Mouse (Mus musculus): Measurements from ENCODE around the gene Hand2.
A peak's percentile ranks its signal among the peaks of the same experiment; 100 is the strongest.

Gene Hand2

DNA sequence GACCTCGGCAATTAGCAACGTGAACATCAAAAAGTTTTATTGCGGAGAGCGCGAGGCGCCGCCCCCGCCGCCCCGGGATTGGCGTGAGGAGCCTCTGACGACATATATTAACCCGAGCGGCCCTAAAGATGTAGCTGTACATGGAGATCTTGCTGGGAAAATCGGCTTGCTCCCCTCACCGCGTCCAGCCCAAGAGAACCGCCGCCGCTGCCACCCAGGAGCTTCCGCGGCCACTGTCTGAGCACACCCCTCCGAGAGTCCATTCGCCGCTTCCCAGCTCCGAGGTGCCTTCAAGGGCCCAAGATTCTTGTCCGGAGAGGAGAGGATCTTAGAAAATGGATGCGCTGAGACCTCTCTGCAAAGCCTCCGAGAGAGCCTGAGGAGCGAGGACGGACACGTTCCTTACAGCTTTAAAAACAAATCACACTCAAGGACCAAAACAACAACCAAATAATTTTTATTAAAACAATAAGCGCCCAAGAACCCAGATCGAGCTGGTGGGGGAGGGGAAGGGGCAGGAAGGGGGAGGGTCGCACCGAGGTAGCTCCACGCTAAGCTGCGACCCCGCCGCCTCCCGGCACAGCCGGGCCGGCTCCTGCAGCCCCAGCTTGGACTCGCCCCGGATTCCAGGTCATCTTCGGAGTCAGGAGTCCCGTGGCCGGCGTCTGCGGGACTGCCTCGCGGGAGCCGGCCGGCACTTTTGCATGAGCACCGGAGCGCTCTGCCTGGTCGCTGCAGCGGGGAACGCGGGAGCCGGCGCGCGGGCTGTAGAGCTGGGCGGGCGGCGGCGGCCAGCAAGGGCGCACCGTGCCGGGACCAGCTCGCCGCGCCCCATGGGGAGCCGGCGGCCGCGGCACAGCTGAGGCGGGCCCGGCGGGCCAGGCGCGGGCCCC is at the start of gene Hand2:
Hand2 (plus strand) TSS at position 133 of the 893 bp plus-strand sequence.
- Histone ChIP-seq H3K4me3 (replicated peaks; ENCODE audit: low read length) (peak within 1 kb of the TSS; percentile 74), H3K9me3 (ENCODE audit: low read length) (no peaks in the 10 kb centered on the region), H3K27me3 (ENCODE audit: insufficient read depth, low read length) (peaks cover 90% of the 10 kb centered on the region), H3K36me3 (ENCODE audit: insufficient read depth, low read length) (no peaks in the 10 kb centered on the region), H3K4me1 (replicated peaks; ENCODE audit: low read depth, low read length) (peaks cover 45% of the 10 kb centered on the region)
- TF ChIP-seq CTCF (conservative IDR thresholded peaks at IDR 0.05; ENCODE audit: low read length) (no peak), POU5F1 (IDR thresholded peaks at IDR 0.05; ENCODE audit: borderline replicate concordance, low read length) (no peak), NANOG (IDR thresholded peaks at IDR 0.05; ENCODE audit: borderline replicate concordance, low read length) (no peak)

DNA sequence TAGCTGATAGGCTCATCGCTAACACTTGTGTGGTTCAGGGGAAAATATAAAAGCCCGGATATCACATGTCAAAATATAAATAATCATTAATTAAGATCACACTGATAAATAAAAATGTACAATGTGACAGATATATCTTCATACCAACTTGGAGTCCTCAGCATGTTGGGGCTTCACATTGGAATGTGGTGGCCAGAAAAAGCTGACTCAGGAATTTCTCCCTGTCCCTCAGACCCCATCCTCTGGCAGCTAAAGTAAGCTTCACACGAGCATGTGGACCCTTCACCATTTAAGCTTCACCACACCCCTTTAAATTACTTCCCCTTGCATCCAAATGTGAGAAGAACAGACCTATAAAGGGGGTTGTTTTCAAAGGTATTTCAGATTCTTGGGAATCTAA is 47.7 kb upstream of the Hand2 start:
- H3K9me3 ChIP-seq (ENCODE audit: low read length) = no peaks in the 10 kb centered on the region
- H3K36me3 ChIP-seq (ENCODE audit: insufficient read depth, low read length) = no peaks in the 10 kb centered on the region
- H3K27me3 ChIP-seq (ENCODE audit: insufficient read depth, low read length) = no peaks in the 10 kb centered on the region
- H3K4me1 ChIP-seq (replicated peaks; ENCODE audit: low read depth, low read length) = no peaks in the 10 kb centered on the region
- H3K4me3 ChIP-seq (replicated peaks; ENCODE audit: low read length) = no peak overlapping the region
- TF ChIP-seq CTCF (conservative IDR thresholded peaks at IDR 0.05; ENCODE audit: low read length) = no peak
- no peak for TF ChIP-seq NANOG (IDR thresholded peaks at IDR 0.05; ENCODE audit: borderline replicate concordance, low read length)
- no peak for TF ChIP-seq POU5F1 (IDR thresholded peaks at IDR 0.05; ENCODE audit: borderline replicate concordance, low read length)

DNA sequence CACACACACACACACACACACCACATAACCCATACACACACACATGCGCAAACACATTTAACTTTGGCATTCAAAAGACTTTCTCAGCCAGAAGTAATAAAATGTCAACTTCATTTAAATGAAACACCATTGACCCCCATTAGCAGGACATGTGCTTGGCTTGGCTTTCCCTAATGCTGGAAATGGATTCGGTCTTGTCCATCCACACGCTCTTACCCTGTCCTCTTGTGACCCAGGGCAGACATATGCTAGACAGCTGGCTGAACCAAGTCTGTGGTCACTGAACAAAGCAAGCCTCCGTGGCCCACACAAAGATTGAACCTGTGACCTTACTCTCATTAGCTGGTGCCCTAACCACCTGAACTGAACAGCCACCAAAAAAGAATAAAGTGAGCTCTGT is 27.3 kb upstream of the Hand2 start:
- H3K27me3 ChIP-seq (ENCODE audit: insufficient read depth, low read length) = no peaks in the 10 kb centered on the region
- peaks cover 11% of the 10 kb centered on the region for H3K9me3 ChIP-seq (ENCODE audit: low read length)
- H3K4me1 ChIP-seq (replicated peaks; ENCODE audit: low read depth, low read length) = no peaks in the 10 kb centered on the region
- no peaks in the 10 kb centered on the region for H3K36me3 ChIP-seq (ENCODE audit: insufficient read depth, low read length)
- no peak for TF ChIP-seq CTCF (conservative IDR thresholded peaks at IDR 0.05; ENCODE audit: low read length)
- TF ChIP-seq NANOG (IDR thresholded peaks at IDR 0.05; ENCODE audit: borderline replicate concordance, low read length) = no peak
- no peak for TF ChIP-seq POU5F1 (IDR thresholded peaks at IDR 0.05; ENCODE audit: borderline replicate concordance, low read length)
- H3K4me3 ChIP-seq (replicated peaks; ENCODE audit: low read length) = no peak overlapping the region

DNA sequence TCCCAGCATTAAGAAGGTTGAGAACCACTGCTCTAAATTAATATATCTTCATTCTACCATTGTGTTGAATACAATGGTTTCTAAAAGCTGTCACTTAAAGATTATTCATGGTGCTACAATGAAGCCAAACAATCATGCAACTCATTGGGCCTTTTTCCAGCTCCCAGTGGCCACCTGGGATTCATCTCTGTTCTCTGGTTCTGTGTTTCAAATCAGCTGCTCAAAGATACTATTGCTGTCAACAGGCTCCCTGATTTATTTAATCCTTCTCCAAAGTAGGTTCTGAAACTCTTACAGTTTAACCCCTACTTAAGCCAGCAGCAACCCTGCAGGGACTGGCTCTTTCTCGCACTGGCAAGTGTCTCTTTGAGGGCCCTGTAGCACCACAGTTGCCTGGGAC is 17.3 kb upstream of the Hand2 start:
- Histone ChIP-seq H3K4me1 (replicated peaks; ENCODE audit: low read depth, low read length) (no peaks in the 10 kb centered on the region), H3K27me3 (ENCODE audit: insufficient read depth, low read length) (no peaks in the 10 kb centered on the region), H3K4me3 (replicated peaks; ENCODE audit: low read length) (no peak overlapping the region), H3K36me3 (ENCODE audit: insufficient read depth, low read length) (no peaks in the 10 kb centered on the region), H3K9me3 (ENCODE audit: low read length) (no peaks in the 10 kb centered on the region)
- TF ChIP-seq CTCF (conservative IDR thresholded peaks at IDR 0.05; ENCODE audit: low read length) (no peak), POU5F1 (IDR thresholded peaks at IDR 0.05; ENCODE audit: borderline replicate concordance, low read length) (no peak), NANOG (IDR thresholded peaks at IDR 0.05; ENCODE audit: borderline replicate concordance, low read length) (no peak)

DNA sequence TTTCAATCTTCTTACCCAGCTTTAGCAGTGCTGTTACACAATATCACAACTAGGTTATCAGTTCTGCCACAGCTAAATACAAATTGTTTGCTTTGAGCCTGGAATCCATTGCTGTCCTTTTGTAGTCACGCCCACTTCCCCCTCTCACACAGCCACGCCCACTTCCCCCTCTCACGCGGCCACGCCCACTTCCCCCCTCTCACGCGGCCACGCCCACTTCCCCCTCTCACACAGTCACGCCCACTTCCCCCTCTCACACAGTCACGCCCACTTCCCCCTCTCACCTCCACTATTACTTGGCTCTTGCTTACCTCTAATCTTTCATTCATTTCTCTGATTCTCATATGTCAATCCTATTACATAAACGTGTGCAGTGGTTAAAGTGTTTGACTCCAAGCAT is 15.8 kb upstream of the Hand2 start:
- Histone ChIP-seq H3K4me3 (replicated peaks; ENCODE audit: low read length) (no peak overlapping the region), H3K27me3 (ENCODE audit: insufficient read depth, low read length) (peaks cover under 1% of the 10 kb centered on the region; the same call in 1 of the 2 replicates), H3K4me1 (replicated peaks; ENCODE audit: low read depth, low read length) (no peaks in the 10 kb centered on the region), H3K9me3 (ENCODE audit: low read length) (no peaks in the 10 kb centered on the region), H3K36me3 (ENCODE audit: insufficient read depth, low read length) (no peaks in the 10 kb centered on the region)
- TF ChIP-seq POU5F1 (IDR thresholded peaks at IDR 0.05; ENCODE audit: borderline replicate concordance, low read length) = no peak
- no peak for TF ChIP-seq NANOG (IDR thresholded peaks at IDR 0.05; ENCODE audit: borderline replicate concordance, low read length)
- TF ChIP-seq CTCF (conservative IDR thresholded peaks at IDR 0.05; ENCODE audit: low read length) = no peak

- Histone ChIP-seq H3K4me3 (replicated peaks; ENCODE audit: low read length) (no peak overlapping the region), H3K36me3 (ENCODE audit: insufficient read depth, low read length) (no peaks in the 10 kb centered on the region), H3K9me3 (ENCODE audit: low read length) (no peaks in the 10 kb centered on the region), H3K4me1 (replicated peaks; ENCODE audit: low read depth, low read length) (no peaks in the 10 kb centered on the region), H3K27me3 (ENCODE audit: insufficient read depth, low read length) (peaks cover 8% of the 10 kb centered on the region)
- TF ChIP-seq NANOG (IDR thresholded peaks at IDR 0.05; ENCODE audit: borderline replicate concordance, low read length) (peak; percentile 21; the same call in 1 of the 2 replicates), POU5F1 (IDR thresholded peaks at IDR 0.05; ENCODE audit: borderline replicate concordance, low read length) (no peak), CTCF (conservative IDR thresholded peaks at IDR 0.05; ENCODE audit: low read length) (no peak)
Measured at GRCm38 (mm10) chr8:57306441-57306840, 14.3 kb upstream of the Hand2 start.

- Histone ChIP-seq H3K36me3 (ENCODE audit: insufficient read depth, low read length) (no peaks in the 10 kb centered on the region), H3K9me3 (ENCODE audit: low read length) (peaks cover 12% of the 10 kb centered on the region), H3K4me3 (replicated peaks; ENCODE audit: low read length) (no peak overlapping the region), H3K27me3 (ENCODE audit: insufficient read depth, low read length) (peaks cover 38% of the 10 kb centered on the region), H3K4me1 (replicated peaks; ENCODE audit: low read depth, low read length) (peaks cover 10% of the 10 kb centered on the region; the same call in 1 of the 2 replicates)
- TF ChIP-seq CTCF (conservative IDR thresholded peaks at IDR 0.05; ENCODE audit: low read length) (no peak), NANOG (IDR thresholded peaks at IDR 0.05; ENCODE audit: borderline replicate concordance, low read length) (no peak), POU5F1 (IDR thresholded peaks at IDR 0.05; ENCODE audit: borderline replicate concordance, low read length) (no peak)
Measured at GRCm38 (mm10) chr8:57309844-57310485, 10.8 kb upstream of the Hand2 start.

Measured in E14TG2a.4 (cell line).